Mouse (Mus musculus): ENCODE measurements at regions not wholly inside any gene's neighbourhood (a gene's known extent, or its start where the extent isn't known, plus 50 kb on each side); places are given as distances from the start of the nearest gene placed in this dataset.

GRCm38 (mm10) chr1:64302833-64303358, 180.8 kb upstream of the Klf7 start:
- TF ChIP-seq GATA1 (IDR thresholded peaks at IDR 0.05; ENCODE audit: borderline replicate concordance, low read length) (no peak), FLI1 (IDR thresholded peaks at IDR 0.05; ENCODE audit: low read length) (no peak)
